Comparison of ENCODE assay signal across 10 mouse cellular contexts in genomic region chr6:135296267-135296666, GRCm38 (mm10). TPM values are rescaled to one million over a fixed set of nuclear protein-coding genes. Genes with fewer than 3 reads are reported as not detected.
DNase-seq lines count a peak whose midpoint lies in the region; ATAC-seq lines count a peak whose summit lies in the region.
"Had no signal": no experiment of that assay in that cellular context is flagged by ENCODE, and none has a peak within 500 bp of the region (broad histone marks: within the 10 kb centered on the region; RNA-seq: fewer than 3 reads in every experiment).

No protein-coding gene starts in this region.

- H3K9ac ChIP-seq in lung, embryonic 15.5 days = no peak overlapping the region
- H3K9ac ChIP-seq in stomach, embryonic 15.5 days = no peak overlapping the region
- H3K9ac ChIP-seq: midbrain, embryonic 12.5 days had no signal

- peak overlapping the region; percentile 88 for H3K27ac ChIP-seq in lung, embryonic 15.5 days
- peak overlapping the region; percentile 38; the same call in 1 of the 2 replicates for H3K27ac ChIP-seq in stomach, embryonic 15.5 days
- H3K27ac ChIP-seq: midbrain, embryonic 12.5 days had no signal

- no peak for ATAC-seq in lung, embryonic 15.5 days (ENCODE audit: borderline replicate concordance, extremely low read depth, low FRiP score, low TSS enrichment)
- no peak for ATAC-seq in stomach, embryonic 15.5 days (ENCODE audit: insufficient read depth, low FRiP score, low read depth)
- ATAC-seq in inflammation-experienced regulatory T-cells, adult 6 months = no peak

- WGBS in lung, embryonic 15.5 days = 54% methylated on average over 17 of the region's 17 CpGs
- WGBS in stomach, embryonic 15.5 days = 57% methylated on average over 17 of the region's 17 CpGs

- peaks cover 24% of the 10 kb centered on the region for H3K4me1 ChIP-seq in lung, embryonic 15.5 days
- H3K4me1 ChIP-seq in stomach, embryonic 15.5 days = no peaks in the 10 kb centered on the region
- H3K4me1 ChIP-seq: midbrain, embryonic 12.5 days had no signal

- no peaks in the 10 kb centered on the region for H3K36me3 ChIP-seq in lung, embryonic 15.5 days
- no peaks in the 10 kb centered on the region for H3K36me3 ChIP-seq in stomach, embryonic 15.5 days
- H3K36me3 ChIP-seq: midbrain, embryonic 12.5 days had no signal

- no peaks in the 10 kb centered on the region for H3K9me3 ChIP-seq in lung, embryonic 15.5 days
- H3K9me3 ChIP-seq in stomach, embryonic 15.5 days = no peaks in the 10 kb centered on the region
- H3K9me3 ChIP-seq: midbrain, embryonic 12.5 days had no signal

- H3K4me3 ChIP-seq in lung, embryonic 15.5 days = 0 out of 2 replicates have a peak overlapping the region, but pooled peaks have one; percentile 1
- no peak overlapping the region for H3K4me3 ChIP-seq in stomach, embryonic 15.5 days (replicated peaks)
- H3K4me3 ChIP-seq: midbrain, embryonic 12.5 days had no signal

- peak; percentile 33 to 82 for DNase-seq in heart, adult 18-20 months
- DNase-seq in heart, postnatal 4 days = no peak
- DNase-seq in ES-CJ7 (ENCODE audit: low read depth, low spot score) = peak; percentile 67
- DNase-seq in gastrocnemius, postnatal 25 days = peak; percentile 40
- no peak for DNase-seq in retina, embryonic 14.5 days (ENCODE audit: low spot score)

- H3K27me3 ChIP-seq in lung, embryonic 15.5 days = no peaks in the 10 kb centered on the region
- H3K27me3 ChIP-seq in stomach, embryonic 15.5 days (replicated peaks) = no peaks in the 10 kb centered on the region
- H3K27me3 ChIP-seq: midbrain, embryonic 12.5 days had no signal

- H3K4me2 ChIP-seq in lung, embryonic 15.5 days = no peak overlapping the region
- H3K4me2 ChIP-seq in stomach, embryonic 15.5 days = 0 out of 2 replicates have a peak overlapping the region, but pooled peaks have one; percentile 1
- H3K4me2 ChIP-seq: midbrain, embryonic 12.5 days had no signal

RNA-seq across cellular contexts. Expression of gene Pbp2, which starts 13.9 kb away (rescaled TPM):
- total RNA-seq in heart, adult 18-20 months (2021) = not detected
- total RNA-seq in heart, postnatal 4 days (2021) = not detected
- total RNA-seq in gastrocnemius, postnatal 25 days (2021) = not detected
- 0.22 and 0.36 TPM in 2 replicates for polyA plus RNA-seq in lung, embryonic 15.5 days (2015; fragmentation: Nextera tagmentation; extraction: Ambion mirVana)
- 1.0 and 4.0 TPM in 2 replicates for polyA plus RNA-seq in stomach, embryonic 15.5 days (2015; fragmentation: Nextera tagmentation; extraction: Ambion mirVana)
- not detected for polyA plus RNA-seq in inflammation-experienced regulatory T-cells, adult 6 months (2017; shearing (Covaris generic))
- total RNA-seq: gastrocnemius, adult 8-10 months had no signal
- polyA plus RNA-seq: midbrain, embryonic 12.5 days had no signal

RNA-seq across cellular contexts. Expression of gene Gsg1, which starts 42.1 kb away (rescaled TPM):
- total RNA-seq in heart, adult 18-20 months (2021) = under 1 TPM; 0.44 to 0.65 TPM
- under 1 TPM; 0.81 to 0.88 TPM for total RNA-seq in heart, postnatal 4 days (2021)
- not detected for total RNA-seq in gastrocnemius, postnatal 25 days (2021)
- 6.9 and 7.3 TPM in 2 replicates for polyA plus RNA-seq in lung, embryonic 15.5 days (2015; fragmentation: Nextera tagmentation; extraction: Ambion mirVana)
- 0.17 and 0.72 TPM in 2 replicates for polyA plus RNA-seq in stomach, embryonic 15.5 days (2015; fragmentation: Nextera tagmentation; extraction: Ambion mirVana)
- polyA plus RNA-seq in inflammation-experienced regulatory T-cells, adult 6 months (2017; shearing (Covaris generic)) = not detected
- total RNA-seq: gastrocnemius, adult 8-10 months had no signal

Comparison
In these comparisons a context has a peak if more than half of its experiments do, and no peak if none do; other contexts are left out.
1. DNase-seq: peak in heart, adult 18-20 months (2 of 2), ES-CJ7 (single experiment) and gastrocnemius, postnatal 25 days (single experiment); none in heart, postnatal 4 days (single experiment) and retina, embryonic 14.5 days (single experiment).